Mouse (Mus musculus) liver, embryonic 16.5 days (tissue): Measurements from ENCODE around the gene Clca2. TPM values are rescaled to one million over a fixed set of nuclear protein-coding genes. Genes with fewer than 3 reads are reported as not detected.

Experiments used
- ATAC-seq: fragments of 200-750 bp; cut with Nextera tagmentation; 2 replicates; pipeline ENCODE4 v1.8.0; 2017; ENCODE audit warnings: low read depth, mild to moderate bottlenecking, moderate number of reproducible peaks, moderate library complexity
- H3K27ac ChIP-seq: fragments of 300-500 bp; sonication (generic); 2 replicates; pipeline ENCODE4 v1.5.1; 2014; ENCODE audit warnings: mild to moderate bottlenecking, low read length
- H3K27me3 ChIP-seq: fragments of 300-500 bp; sonication (generic); 2 replicates; pipeline ENCODE4 v1.6.1; 2014; ENCODE audit warnings: low read depth, low read length, mixed read lengths; ENCODE audit not compliant: control insufficient read depth, insufficient read depth
- H3K36me3 ChIP-seq: fragments of 300-500 bp; sonication (generic); 2 replicates; pipeline ENCODE4 v1.6.1; 2014; ENCODE audit warnings: mild to moderate bottlenecking; ENCODE audit not compliant: control insufficient read depth, insufficient read depth
- H3K4me1 ChIP-seq: fragments of 300-500 bp; sonication (generic); 2 replicates; pipeline ENCODE4 v1.6.1; 2014; ENCODE audit warnings: low read depth, low read length, mixed read lengths; ENCODE audit not compliant: control insufficient read depth
- H3K4me2 ChIP-seq: fragments of 300-500 bp; sonication (generic); 2 replicates; pipeline ENCODE4 v1.6.1; 2014; ENCODE audit warnings: low read depth, low read length, mixed read lengths
- H3K4me3 ChIP-seq: fragments of 300-500 bp; sonication (generic); 2 replicates; pipeline ENCODE4 v1.5.1; 2014; ENCODE audit warnings: low read depth, mild to moderate bottlenecking, low read length
- H3K9ac ChIP-seq: fragments of 300-500 bp; sonication (generic); 2 replicates; pipeline ENCODE4 v1.6.1; 2014; ENCODE audit warnings: low read depth, low read length
- H3K9me3 ChIP-seq: fragments of 300-500 bp; sonication (generic); replicated peaks from 2 replicates; pipeline ENCODE4 v1.6.1; 2016; ENCODE audit warnings: low read length; ENCODE audit not compliant: control insufficient read depth
- WGBS: fragments of 180-500 bp; shearing (Covaris S2); extraction: QIAGEN DNeasy Blood & Tissue Kit; methylation state at CpG from one replicate; pipeline ENCODE4 v1.1.7; 2014; ENCODE audit not compliant: insufficient replicate concordance; 5-methylcytosine and 5-hydroxymethylcytosine counted together
- polyA plus RNA-seq: library from polyadenylated mRNA; unstranded; fragments of >200 nt; fragmentation: Nextera tagmentation; extraction: Ambion mirVana; gene quantifications from 2 replicates; pipeline ENCODE4 v1.2.1, GENCODE M21; 2015

The Clca2 gene
- polyA plus RNA-seq, 1 experiment from 2014 or later, result not detected

DNA sequence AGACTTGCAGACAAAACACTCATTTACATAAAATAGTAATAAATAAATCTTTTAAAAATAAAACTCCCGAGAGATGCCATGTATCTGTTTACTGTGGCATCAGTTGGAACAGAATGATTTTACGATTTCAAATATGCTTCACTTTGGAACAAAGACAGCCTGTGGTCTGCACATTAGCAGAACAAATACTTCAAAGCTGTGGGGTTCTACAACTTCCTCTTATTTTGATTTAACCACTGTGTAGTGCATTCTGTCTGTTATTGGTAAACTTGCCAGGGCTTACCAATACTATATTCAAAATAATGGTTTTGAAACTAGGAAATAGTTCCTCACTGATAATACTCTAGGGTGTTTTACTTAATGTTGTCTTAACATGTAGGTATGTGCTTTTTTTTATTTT, 27.4 kb upstream of the Clca2 start:
- no peaks in the 10 kb centered on the region for H3K27me3 ChIP-seq
- no peaks in the 10 kb centered on the region for H3K4me1 ChIP-seq
- H3K9ac ChIP-seq, result no peak overlapping the region
- no peaks in the 10 kb centered on the region for H3K36me3 ChIP-seq
- 73% methylated on average over 2 of the region's 2 CpGs for WGBS
- no peak overlapping the region for H3K27ac ChIP-seq
- H3K4me3 ChIP-seq, result no peak overlapping the region
- no peaks in the 10 kb centered on the region for H3K9me3 ChIP-seq
- H3K4me2 ChIP-seq, result no peak overlapping the region
- no peak for ATAC-seq

DNA sequence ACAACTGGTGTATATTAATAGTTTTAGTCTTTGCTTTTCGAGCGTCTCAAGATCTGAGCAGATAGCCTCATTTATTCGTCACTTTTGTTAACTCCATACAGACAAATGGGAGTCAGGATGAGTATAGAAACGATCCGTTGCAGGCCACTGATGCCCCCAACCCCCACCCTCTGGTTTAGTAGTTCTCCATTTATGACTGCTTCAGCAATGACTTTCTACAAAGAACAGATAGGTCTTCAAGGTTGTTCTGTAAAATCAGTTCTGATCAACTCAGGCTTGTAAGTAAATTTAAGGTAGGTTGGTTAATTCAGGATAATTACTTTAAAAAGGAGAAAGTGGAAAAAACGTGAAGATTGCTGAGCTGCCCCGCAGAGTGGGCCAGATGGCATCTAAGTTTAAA, 20.2 kb upstream of the Clca2 start:
- Histone ChIP-seq H3K36me3 (no peaks in the 10 kb centered on the region), H3K27ac (no peak overlapping the region), H3K27me3 (no peaks in the 10 kb centered on the region), H3K4me1 (no peaks in the 10 kb centered on the region; the same call in 1 of the 2 replicates), H3K9ac (no peak overlapping the region), H3K4me3 (peak overlapping the region; percentile 90), H3K9me3 (no peaks in the 10 kb centered on the region), H3K4me2 (peak overlapping the region; percentile 59)
- no peak for ATAC-seq
- WGBS, result 64% methylated on average over 7 of the region's 7 CpGs

DNA sequence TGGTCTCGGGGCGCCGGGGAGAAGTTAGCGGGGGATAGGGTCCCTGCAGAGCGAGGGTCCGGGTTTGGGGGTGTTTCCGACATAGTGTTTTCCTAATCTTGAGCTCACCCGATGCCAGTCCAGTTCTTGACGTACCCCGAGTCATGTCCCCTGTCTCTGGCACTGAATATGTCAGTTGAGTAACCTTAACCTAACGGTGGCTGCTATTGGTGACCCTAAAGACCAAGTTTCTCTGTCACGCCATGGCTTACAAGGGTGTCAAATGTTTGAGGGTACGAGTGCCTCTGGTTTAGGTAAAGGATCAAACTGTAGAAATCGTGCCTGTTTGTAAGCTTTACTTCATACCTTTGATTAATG, 19.7 kb upstream of the Clca2 start:
- Histone ChIP-seq H3K27me3 (no peaks in the 10 kb centered on the region), H3K4me3 (peak overlapping the region; percentile 90), H3K9ac (peak overlapping the region; percentile 86), H3K36me3 (no peaks in the 10 kb centered on the region), H3K27ac (peak overlapping the region; percentile 91), H3K9me3 (no peaks in the 10 kb centered on the region), H3K4me1 (no peaks in the 10 kb centered on the region; the same call in 1 of the 2 replicates), H3K4me2 (peak overlapping the region; percentile 59)
- 3% methylated on average over 14 of the region's 14 CpGs for whole genome bisulfite sequencing
- ATAC-seq, result peak; percentile 0; the same call in 1 of the 2 replicates

- peak within 1 kb of the TSS; percentile 86 for H3K9ac ChIP-seq
- peak within 1 kb of the TSS; percentile 91 for H3K27ac ChIP-seq
- no peaks in the 10 kb centered on the region; the same call in 1 of the 2 replicates for H3K4me1 ChIP-seq
- no peaks in the 10 kb centered on the region for H3K27me3 ChIP-seq
- WGBS, result under 1% methylated on average over 57 of the region's 57 CpGs
- peak within 1 kb of the TSS; percentile 59 for H3K4me2 ChIP-seq
- no peaks in the 10 kb centered on the region for H3K9me3 ChIP-seq
- H3K4me3 ChIP-seq, result peak within 1 kb of the TSS; percentile 90
- ATAC-seq, result peak; percentile 98
- H3K36me3 ChIP-seq, result no peaks in the 10 kb centered on the region
Measured at GRCm38 (mm10) chr3:145118254-145119001, 19.2 kb upstream of the Clca2 start, which contains the start of gene Odf2l. TSS of gene Odf2l (plus strand) at chr3:145118588.

- H3K36me3 ChIP-seq, result no peaks in the 10 kb centered on the region
- H3K27ac ChIP-seq, result no peak overlapping the region
- H3K4me2 ChIP-seq, result peak overlapping the region; percentile 59
- H3K4me1 ChIP-seq, result no peaks in the 10 kb centered on the region; the same call in 1 of the 2 replicates
- 73% methylated on average over 10 of the region's 10 CpGs for WGBS
- no peak overlapping the region for H3K9ac ChIP-seq
- peak overlapping the region; percentile 90 for H3K4me3 ChIP-seq
- H3K27me3 ChIP-seq, result no peaks in the 10 kb centered on the region
- H3K9me3 ChIP-seq, result no peaks in the 10 kb centered on the region
- ATAC-seq, result no peak
Measured at GRCm38 (mm10) chr3:145117637-145118036, 18.4 kb upstream of the Clca2 start.

- Histone ChIP-seq H3K36me3 (no peaks in the 10 kb centered on the region), H3K9me3 (no peaks in the 10 kb centered on the region), H3K4me1 (no peaks in the 10 kb centered on the region; the same call in 1 of the 2 replicates), H3K4me2 (no peak overlapping the region), H3K27ac (no peak overlapping the region), H3K9ac (no peak overlapping the region), H3K4me3 (no peak overlapping the region), H3K27me3 (no peaks in the 10 kb centered on the region)
- ATAC-seq, result no peak
- WGBS, result 53% methylated on average over 2 of the region's 2 CpGs
Measured at GRCm38 (mm10) chr3:145115169-145115568, 15.9 kb upstream of the Clca2 start.

GRCm38 (mm10) chr3:145105773-145106504, 6.7 kb upstream of the Clca2 start:
- no peak overlapping the region for H3K4me2 ChIP-seq
- H3K9me3 ChIP-seq, result no peaks in the 10 kb centered on the region
- H3K27me3 ChIP-seq, result no peaks in the 10 kb centered on the region
- H3K4me1 ChIP-seq, result no peaks in the 10 kb centered on the region
- no peak for ATAC-seq
- no peak overlapping the region for H3K9ac ChIP-seq
- no peaks in the 10 kb centered on the region for H3K36me3 ChIP-seq
- 52% methylated on average over 5 of the region's 5 CpGs for WGBS
- H3K4me3 ChIP-seq, result no peak overlapping the region
- H3K27ac ChIP-seq, result no peak overlapping the region

GRCm38 (mm10) chr3:145105076-145105772, 6.0 kb upstream of the Clca2 start:
- H3K27ac ChIP-seq, result no peak overlapping the region
- H3K36me3 ChIP-seq, result no peaks in the 10 kb centered on the region
- H3K4me2 ChIP-seq, result no peak overlapping the region
- H3K4me1 ChIP-seq, result no peaks in the 10 kb centered on the region
- no peaks in the 10 kb centered on the region for H3K27me3 ChIP-seq
- ATAC-seq, result no peak
- H3K9ac ChIP-seq, result no peak overlapping the region
- 39% methylated on average over 5 of the region's 5 CpGs for WGBS
- no peaks in the 10 kb centered on the region for H3K9me3 ChIP-seq
- no peak overlapping the region for H3K4me3 ChIP-seq
